Mouse (Mus musculus): Measurements from ENCODE around the gene Mbnl2.

The Mbnl2 gene

GRCm38 (mm10) chr14:120275246-120276238, at the start of gene Mbnl2:
Gene Mbnl2 (plus strand): TSS chr14:120275669.
- peak; percentile 86 for DNase-seq (ENCODE audit: low spot score)

DNA sequence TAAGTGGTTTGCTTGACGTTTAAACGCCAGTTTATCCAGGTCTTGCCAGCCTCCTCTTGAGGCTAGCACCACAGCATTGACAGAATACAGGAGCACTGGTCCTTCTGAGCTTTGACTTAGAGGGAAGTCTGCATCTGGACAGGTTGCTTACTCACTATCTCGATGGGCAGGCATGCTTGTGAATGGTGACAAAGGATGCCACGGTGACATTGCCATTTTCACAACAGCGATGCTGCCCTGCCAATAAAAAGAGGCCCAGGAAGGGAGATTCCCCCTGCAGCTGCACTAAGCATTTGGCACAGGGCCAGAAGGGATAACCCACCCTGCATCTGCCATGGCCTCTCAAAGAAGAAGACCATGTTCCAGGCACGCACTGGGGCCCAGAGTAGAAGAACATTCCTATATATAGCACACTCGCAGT, 43.4 kb upstream of the Mbnl2 start:
- no peak for DNase-seq (ENCODE audit: low spot score)

DNA sequence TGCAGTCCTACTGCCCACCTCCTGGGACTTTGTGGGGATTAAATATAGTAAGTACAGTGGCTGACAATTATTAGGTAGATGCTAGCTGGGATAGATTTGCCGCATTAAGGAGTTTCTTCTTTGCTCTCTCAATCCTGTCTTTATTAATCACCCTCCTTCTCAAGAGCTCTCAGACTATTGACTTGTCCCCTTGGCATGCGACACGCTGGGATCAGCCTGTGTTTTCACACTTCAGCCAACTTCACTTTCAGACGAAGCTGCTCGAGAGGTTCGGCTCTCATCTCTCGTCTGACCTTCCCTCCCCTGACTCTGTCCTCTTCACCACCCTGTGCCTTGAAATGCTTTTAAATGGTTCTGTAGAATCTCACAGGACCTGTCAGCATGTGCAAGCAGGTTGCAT, 39.9 kb upstream of the Mbnl2 start:
- no peak for DNase-seq (ENCODE audit: low spot score)

DNA sequence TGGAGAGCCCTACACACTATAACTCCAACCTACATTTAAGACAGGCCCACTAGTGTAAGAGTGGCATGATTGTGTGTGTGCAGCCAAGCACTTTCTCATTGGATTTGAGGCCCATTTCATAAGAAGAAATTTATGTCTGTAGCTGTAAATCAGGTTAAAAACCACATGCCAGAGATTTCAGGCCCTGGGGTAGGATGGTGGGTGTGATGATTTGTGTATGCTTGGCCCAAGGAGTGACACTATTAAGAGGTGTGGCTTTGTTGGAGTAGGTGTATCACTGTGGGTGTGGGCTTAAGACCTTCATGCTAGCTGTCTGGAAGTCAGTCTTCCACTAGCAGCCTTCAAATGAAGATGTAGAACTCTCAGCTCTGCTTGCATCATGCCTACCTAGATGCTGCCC, 37.0 kb upstream of the Mbnl2 start:
- no peak for DNase-seq (ENCODE audit: low spot score)

GRCm38 (mm10) chr14:120240209-120240608, 35.3 kb upstream of the Mbnl2 start:
- DNase-seq (ENCODE audit: low spot score) = no peak

GRCm38 (mm10) chr14:120242711-120243110, 32.8 kb upstream of the Mbnl2 start:
- DNase-seq (ENCODE audit: low spot score) = no peak

DNA sequence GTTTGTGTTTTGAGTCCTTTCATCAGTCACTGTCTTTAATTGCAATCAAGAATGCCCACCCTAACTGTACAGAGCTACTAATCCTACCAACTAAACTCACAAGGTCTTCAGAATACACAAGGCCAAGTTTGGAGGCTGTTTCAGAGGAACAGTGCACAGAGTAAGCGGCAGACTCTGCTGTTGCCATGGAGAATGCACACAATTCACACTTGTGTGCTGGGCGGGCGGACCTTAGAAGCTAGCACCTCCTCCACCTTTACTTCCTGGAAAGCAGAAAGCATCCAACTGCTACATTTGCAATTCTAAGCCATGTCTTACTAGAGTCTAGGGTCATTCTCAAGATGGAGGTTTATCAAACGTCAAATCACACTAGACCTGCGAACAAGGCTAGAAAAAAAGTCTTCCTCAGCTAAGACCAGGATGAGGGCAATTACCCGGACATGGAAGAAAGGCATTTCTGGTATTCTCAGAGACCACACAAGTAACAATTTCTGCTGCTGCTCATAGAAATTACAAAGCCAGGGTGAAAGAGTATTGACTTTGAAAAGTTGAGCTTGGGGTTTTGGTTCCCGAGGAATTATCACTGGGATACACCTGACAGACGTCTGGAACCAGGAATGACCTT, 30.3 kb upstream of the Mbnl2 start:
- DNase-seq (ENCODE audit: low spot score) = no peak

GRCm38 (mm10) chr14:120253331-120253730, 22.1 kb upstream of the Mbnl2 start:
- no peak for DNase-seq (ENCODE audit: low spot score)

DNA sequence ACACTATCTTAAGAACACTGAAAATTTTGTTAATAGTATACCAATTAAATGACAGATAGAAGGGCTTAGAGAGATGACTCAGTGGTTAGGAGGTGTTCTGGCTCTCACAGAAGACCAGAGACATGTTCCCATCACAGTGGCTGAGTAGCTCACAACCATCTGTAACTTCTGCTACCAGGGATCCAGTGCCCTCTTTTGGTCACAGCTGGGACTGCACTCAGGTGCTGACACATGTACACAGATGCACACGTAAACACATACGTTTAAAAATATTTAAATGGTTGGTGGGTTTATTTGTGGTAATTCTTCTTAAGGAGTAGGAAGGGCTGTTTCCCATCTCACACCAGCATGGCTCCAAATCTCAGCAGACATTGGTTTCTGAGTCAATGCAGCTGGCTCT, 19.3 kb upstream of the Mbnl2 start:
- no peak for DNase-seq (ENCODE audit: low spot score)

DNA sequence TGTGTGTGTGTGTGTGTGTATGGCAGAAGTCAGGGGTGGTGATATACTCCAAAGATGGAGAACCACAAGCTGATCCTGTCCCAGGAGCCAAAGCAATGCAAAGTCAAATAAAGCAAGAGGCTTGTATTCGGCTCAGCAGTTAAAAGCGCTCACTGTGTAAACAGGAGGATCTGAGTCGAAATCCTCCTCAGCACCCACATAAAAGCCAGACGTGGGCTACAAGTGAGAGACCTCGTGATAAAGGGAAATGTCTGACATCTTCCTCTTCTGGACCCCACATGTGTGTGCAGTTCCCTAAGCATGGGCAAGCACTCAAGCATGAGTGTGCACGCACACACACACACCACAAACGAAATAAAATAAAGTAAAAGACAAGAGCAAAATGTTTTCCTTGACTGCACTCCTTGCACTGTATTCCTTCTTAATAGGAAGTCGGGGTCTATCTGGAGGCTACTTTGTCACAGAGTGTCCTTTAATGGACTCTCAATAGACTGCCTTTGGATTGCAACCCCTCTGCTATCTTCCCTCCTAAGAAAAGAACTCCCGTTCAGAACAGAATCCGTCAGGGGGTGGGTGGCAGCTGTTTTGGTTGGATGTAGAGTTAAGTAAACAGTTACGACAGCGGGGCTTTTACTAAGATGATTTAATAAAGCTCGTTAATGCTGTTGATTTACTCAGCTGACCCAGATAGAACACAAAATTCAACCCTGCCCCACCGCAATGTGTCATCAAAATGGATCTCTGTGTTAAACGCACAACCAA, 18.7 kb upstream of the Mbnl2 start:
- no peak for DNase-seq (ENCODE audit: low spot score)

DNA sequence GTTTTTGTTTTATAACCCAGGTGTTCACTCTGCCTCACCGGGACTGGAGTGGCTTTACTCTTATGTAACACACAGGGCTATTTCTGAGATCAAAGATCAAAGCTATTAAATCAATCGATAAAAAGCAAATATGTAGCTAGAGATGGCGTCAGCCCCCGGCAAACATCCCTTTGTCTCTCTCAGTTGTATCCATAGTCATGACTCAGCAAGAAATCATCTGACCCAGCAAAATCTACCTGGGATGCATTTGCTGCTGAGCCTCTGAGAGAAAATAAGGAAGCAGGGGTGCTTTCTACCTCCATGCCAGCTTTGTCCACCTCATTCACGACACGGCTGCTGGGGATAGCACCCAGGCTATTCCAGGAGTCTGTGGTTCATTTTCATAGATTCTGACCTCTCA, 18.0 kb upstream of the Mbnl2 start:
- no peak for DNase-seq (ENCODE audit: low spot score)

DNA sequence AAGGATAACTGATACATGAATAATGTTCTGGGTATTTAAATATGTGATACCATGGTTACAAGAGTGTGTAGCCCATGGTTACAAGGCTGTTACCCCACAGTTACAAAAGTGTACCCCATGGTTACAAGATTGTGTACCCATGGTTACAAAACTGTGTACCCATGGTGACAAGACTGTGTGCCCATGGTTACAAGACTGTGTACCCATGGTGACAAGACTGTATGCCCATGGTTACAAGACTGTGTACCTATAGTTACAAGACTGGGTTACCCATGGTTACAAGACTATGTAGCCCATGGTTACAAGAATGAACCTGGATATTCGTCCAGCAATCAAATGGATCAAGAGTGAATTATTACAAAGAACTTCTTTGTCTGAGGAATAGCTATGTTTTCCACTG, 16.0 kb upstream of the Mbnl2 start:
- no peak for DNase-seq (ENCODE audit: low spot score)

DNA sequence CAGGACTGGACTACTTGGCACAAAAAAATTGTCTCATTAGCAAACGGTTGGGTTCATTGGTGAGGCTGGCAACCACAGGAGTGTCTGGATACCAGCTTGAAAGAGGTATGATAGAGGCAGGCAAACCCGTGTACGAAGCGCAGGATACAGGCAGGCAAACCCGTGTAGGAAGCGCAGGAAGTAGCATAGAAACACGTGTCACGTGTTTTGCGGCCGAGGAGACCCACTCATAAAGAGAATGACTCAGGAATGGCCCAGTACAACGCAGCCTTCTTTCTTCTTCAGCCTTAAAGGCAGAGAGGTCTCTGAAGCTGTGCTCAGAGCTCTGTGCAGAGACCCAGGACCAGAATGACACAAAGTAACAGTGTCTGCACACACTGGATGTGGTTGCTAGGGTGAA, 13.9 kb upstream of the Mbnl2 start:
- no peak for DNase-seq (ENCODE audit: low spot score)

- DNase-seq (ENCODE audit: low spot score) = no peak
Observed at GRCm38 (mm10) chr14:120262660-120263379, 12.6 kb upstream of the Mbnl2 start.

- DNase-seq (ENCODE audit: low spot score) = no peak
Observed at GRCm38 (mm10) chr14:120263380-120264135, 11.9 kb upstream of the Mbnl2 start.

- DNase-seq (ENCODE audit: low spot score) = no peak
Observed at GRCm38 (mm10) chr14:120265886-120266285, 9.6 kb upstream of the Mbnl2 start.

- no peak for DNase-seq (ENCODE audit: low spot score)
Observed at GRCm38 (mm10) chr14:120267130-120267529, 8.3 kb upstream of the Mbnl2 start.

- no peak for DNase-seq (ENCODE audit: low spot score)
Observed at GRCm38 (mm10) chr14:120270031-120270430, 5.4 kb upstream of the Mbnl2 start.

- no peak for DNase-seq (ENCODE audit: low spot score)
Observed at GRCm38 (mm10) chr14:120270633-120271032, 4.8 kb upstream of the Mbnl2 start.

DNA sequence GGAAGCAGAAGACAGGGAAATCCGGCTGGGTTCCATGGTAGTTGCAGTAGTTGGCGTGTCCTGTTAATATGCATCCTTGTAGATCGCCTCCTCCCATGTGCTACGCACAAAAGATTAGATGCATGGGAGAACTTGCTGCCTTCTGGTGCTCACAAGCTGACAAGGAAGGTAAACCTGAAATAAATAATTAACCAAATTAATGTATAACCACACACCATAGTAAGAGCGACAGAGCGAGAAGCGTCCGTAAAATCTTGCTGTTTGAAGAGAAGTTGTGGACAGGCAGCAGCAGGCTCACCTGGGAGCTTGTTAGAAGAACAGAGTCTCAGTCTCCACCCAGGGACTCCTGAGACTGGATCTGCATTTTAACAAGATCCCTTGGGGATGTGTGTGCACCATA, 4.4 kb upstream of the Mbnl2 start:
- DNase-seq (ENCODE audit: low spot score) = no peak

- DNase-seq (ENCODE audit: low spot score) = no peak
Observed at GRCm38 (mm10) chr14:120273766-120274165, 1.7 kb upstream of the Mbnl2 start.

Measured in spleen, adult 12 weeks (tissue).